Mouse (Mus musculus): ENCODE results near the gene Col11a2. TPM values are rescaled to one million over a fixed set of nuclear protein-coding genes. Genes with fewer than 3 reads are reported as not detected.

Gene Col11a2
- polyA plus RNA-seq, 1 experiment from 2014 or later = 7.8 TPM

DNA sequence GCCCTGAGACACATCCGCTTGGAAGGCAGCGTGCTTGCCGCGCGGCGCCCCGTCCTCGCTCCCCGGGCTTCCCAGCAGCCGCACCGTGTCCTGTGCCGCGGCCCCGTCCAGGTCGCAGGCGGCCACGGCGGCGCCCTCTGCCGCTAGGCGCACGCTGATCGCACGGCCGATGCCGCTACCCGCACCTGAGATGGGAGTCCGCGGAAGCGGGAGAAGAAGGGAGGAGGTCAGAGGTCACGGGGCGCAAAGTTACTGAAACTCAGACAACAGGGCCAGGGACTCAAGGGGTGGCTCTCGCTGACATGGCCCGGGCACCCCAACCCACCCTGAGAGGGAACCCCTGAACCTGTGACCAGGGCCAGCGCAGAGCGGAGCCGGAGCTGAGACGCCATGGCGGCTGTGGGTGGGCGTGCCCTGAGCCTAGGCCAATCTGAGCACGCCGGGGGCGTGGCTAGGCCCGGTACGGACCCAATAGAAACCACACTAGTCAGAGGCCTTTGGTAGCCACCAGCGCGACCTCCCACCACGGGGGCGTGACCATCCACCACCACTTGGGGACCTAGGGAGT is 11.5 kb upstream of the Col11a2 start, which contains the start of gene H2-Ke6:
Gene H2-Ke6 (minus strand): TSS at position 405 of the 568 bp plus-strand sequence.
- no peaks in the 10 kb centered on the region for H3K9me3 ChIP-seq (replicated peaks)
- H3K4me1 ChIP-seq = peaks cover 66% of the 10 kb centered on the region
- H3K4me2 ChIP-seq (replicated peaks) = peak within 1 kb of the TSS; percentile 89
- H3K36me3 ChIP-seq = peaks cover 22% of the 10 kb centered on the region
- peak within 1 kb of the TSS; percentile 83 for H3K9ac ChIP-seq
- H3K27ac ChIP-seq = peak within 1 kb of the TSS; percentile 97
- no peaks in the 10 kb centered on the region for H3K27me3 ChIP-seq
- peak within 1 kb of the TSS; percentile 77 for H3K4me3 ChIP-seq
- ATAC-seq (ENCODE audit: low FRiP score) = peak; percentile 69
- under 1% methylated on average over 44 of the region's 49 CpGs for WGBS

DNA sequence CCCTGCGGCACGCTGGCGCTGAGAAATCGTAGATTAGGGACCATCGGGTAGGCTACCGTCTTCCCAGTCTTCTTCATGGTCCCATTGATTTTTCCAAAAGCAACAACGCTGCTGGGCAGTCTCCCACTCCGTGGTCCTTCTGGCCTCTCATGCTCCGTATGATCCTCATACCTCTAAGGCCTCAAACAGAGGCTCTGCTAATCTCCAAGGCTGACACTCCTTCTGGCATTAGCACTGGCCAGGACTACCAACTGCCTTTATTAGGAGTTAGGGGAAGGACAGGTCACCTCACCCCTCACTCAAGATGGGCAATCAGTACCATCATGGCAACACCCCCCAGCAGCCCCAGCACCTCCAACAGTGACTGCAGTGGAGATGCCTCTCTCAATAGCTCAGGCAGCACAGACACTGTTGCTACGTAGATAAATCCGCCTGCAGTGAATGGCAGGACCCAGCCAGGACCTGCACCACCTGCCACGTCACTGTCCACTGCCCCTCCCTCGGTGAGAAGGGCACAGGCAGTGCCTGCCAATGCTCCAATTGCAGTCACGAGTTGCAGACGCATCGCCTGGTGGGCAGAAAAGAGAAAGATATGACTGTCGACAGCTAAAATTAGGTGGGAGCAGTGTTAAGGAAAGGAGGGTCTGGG is 10.6 kb upstream of the Col11a2 start:
- Histone ChIP-seq H3K9me3 (replicated peaks) (no peaks in the 10 kb centered on the region), H3K27ac (peak overlapping the region; percentile 97), H3K4me3 (peak overlapping the region; percentile 77), H3K27me3 (no peaks in the 10 kb centered on the region), H3K4me1 (peaks cover 71% of the 10 kb centered on the region), H3K9ac (peak overlapping the region; percentile 98; the same call in 1 of the 2 replicates), H3K36me3 (peaks cover 17% of the 10 kb centered on the region), H3K4me2 (replicated peaks) (peak overlapping the region; percentile 89)
- WGBS = 52% methylated on average over 17 of the region's 17 CpGs
- no peak for ATAC-seq (ENCODE audit: low FRiP score)

DNA sequence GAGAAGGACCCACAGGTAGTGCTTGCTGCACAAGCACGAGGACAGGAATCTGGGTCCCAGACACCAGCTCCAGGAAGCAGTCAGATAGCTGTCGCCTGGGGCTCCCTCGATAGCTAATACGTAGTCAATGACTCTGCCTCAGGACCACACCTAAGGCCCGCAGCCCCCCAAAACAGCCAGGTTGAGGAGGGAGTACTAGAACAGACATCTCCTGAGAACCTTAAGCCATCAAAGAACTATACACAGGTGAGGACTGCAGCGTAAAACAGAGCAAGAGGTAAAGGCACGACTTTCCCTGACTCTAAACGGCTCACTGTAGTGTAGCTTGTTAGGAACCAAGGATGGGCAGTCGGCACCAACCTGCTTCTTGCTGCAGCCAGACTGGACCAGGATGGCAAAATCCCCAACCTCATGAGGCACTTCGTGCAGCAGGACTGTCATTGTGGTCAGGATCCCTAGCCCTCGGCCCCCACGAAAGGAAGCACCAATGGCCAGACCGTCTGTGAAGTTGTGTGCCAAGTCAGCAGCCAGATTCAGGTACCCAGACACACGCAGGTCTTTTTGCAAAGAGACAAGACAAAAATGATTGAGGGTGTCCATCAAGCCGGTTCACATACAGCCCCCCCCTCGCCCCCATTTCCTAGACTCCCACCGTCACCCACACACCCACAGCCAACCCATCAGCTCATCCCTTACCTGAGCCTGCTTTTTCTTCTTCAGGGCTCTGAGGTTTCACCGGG is 9.9 kb upstream of the Col11a2 start:
- H3K27me3 ChIP-seq = no peaks in the 10 kb centered on the region
- WGBS = 91% methylated on average over 18 of the region's 18 CpGs
- peaks cover 69% of the 10 kb centered on the region for H3K4me1 ChIP-seq
- peak overlapping the region; percentile 95 for H3K4me3 ChIP-seq
- H3K9me3 ChIP-seq (replicated peaks) = no peaks in the 10 kb centered on the region
- H3K36me3 ChIP-seq = peaks cover 22% of the 10 kb centered on the region
- ATAC-seq (ENCODE audit: low FRiP score) = no peak
- no peak overlapping the region for H3K27ac ChIP-seq
- H3K4me2 ChIP-seq (replicated peaks) = peak overlapping the region; percentile 89
- peak overlapping the region; percentile 98 for H3K9ac ChIP-seq

- Histone ChIP-seq H3K4me2 (replicated peaks) (peak overlapping the region; percentile 83), H3K9me3 (replicated peaks) (no peaks in the 10 kb centered on the region), H3K4me1 (peaks cover 69% of the 10 kb centered on the region), H3K36me3 (peaks cover 26% of the 10 kb centered on the region), H3K27ac (no peak overlapping the region), H3K4me3 (peak overlapping the region; percentile 95), H3K9ac (peak overlapping the region; percentile 98), H3K27me3 (no peaks in the 10 kb centered on the region)
- no peak for ATAC-seq (ENCODE audit: low FRiP score)
- WGBS = 76% methylated on average over 21 of the region's 21 CpGs
Observed at GRCm38 (mm10) chr17:34029890-34030595, 9.2 kb upstream of the Col11a2 start.

DNA sequence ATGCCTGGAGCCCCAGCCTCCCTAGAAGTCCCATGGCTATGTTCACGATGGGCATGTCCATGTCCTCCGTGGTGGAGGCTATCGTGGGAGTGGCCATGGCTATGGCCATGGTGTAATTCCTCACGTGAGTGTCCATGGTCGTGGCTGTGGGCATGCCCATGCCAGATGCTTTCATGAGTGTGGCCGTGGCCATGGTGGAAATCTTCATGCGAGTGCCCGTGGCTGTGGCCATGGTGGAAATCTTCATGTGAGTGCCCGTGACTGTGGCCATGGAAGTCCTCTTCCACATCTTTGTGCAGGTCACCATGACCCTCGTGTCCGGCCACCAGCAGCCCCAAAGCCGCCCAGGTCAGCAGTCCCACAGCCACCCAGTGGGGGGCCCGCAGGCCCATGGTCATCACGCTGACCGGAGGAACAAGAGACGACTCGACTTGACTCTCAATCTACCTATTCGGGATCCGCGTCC is 8.3 kb upstream of the Col11a2 start:
- no peak for ATAC-seq (ENCODE audit: low FRiP score)

DNA sequence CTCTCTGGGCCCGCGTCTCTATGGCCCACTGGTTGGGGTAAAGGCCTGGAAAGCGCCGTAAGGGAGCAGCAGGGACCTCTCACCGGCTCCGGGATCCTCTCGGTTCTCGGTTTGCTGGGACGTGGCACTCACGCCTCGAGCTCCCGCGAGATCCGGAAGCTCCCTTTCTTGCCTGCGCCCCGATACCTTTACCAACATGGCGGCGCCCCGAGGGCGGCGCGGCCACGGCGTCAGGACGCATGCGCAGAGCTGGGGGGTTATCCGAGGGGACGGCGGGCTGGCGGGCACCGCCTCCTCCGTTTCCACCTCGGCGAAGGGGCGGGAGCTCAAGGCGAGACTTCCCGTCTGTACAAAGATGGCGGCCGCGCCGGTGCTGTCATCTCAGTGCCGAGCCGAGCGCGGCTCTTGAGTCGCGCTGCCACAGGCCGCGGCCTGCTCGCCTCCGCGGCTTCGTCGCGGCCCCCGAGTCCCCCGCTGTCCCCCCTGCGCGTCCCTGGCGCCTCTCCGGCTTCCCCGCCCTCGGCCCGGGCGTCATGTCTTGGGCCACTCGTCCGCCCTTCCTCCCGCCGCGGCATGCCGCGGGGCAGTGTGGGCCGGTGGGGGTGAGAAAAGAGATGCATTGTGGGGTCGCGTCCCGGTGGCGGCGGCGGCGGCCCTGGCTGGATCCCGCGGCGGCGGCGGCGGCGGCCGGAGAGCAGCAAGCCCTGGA is 7.6 kb upstream of the Col11a2 start, which contains the start of the genes Slc39a7 and Rxrb:
Gene Slc39a7 (minus strand): TSS at position 218 of the 709 bp plus-strand sequence.
Gene Rxrb (plus strand): TSS at position 348 of the 709 bp plus-strand sequence.
- Histone ChIP-seq H3K4me1 (peaks cover 54% of the 10 kb centered on the region), H3K9ac (peak within 1 kb of the TSS; percentile 98), H3K36me3 (peaks cover 41% of the 10 kb centered on the region), H3K4me3 (peak within 1 kb of the TSS; percentile 95), H3K9me3 (replicated peaks) (no peaks in the 10 kb centered on the region), H3K4me2 (replicated peaks) (peak within 1 kb of the TSS; percentile 83), H3K27me3 (no peaks in the 10 kb centered on the region), H3K27ac (peak within 1 kb of the TSS; percentile 98)
- ATAC-seq (ENCODE audit: low FRiP score) = peak; percentile 81
- under 1% methylated on average over 78 of the region's 88 CpGs for WGBS

More for the DNA sequence above, 8.3 kb upstream of the Col11a2 start:
- Histone ChIP-seq H3K27ac (peak overlapping the region; percentile 98), H3K9ac (peak overlapping the region; percentile 98), H3K27me3 (no peaks in the 10 kb centered on the region), H3K36me3 (peaks cover 34% of the 10 kb centered on the region), H3K4me3 (peak overlapping the region; percentile 95), H3K9me3 (replicated peaks) (no peaks in the 10 kb centered on the region), H3K4me2 (replicated peaks) (peak overlapping the region; percentile 83), H3K4me1 (peaks cover 61% of the 10 kb centered on the region)
- 6% methylated on average over 20 of the region's 20 CpGs for WGBS

DNA sequence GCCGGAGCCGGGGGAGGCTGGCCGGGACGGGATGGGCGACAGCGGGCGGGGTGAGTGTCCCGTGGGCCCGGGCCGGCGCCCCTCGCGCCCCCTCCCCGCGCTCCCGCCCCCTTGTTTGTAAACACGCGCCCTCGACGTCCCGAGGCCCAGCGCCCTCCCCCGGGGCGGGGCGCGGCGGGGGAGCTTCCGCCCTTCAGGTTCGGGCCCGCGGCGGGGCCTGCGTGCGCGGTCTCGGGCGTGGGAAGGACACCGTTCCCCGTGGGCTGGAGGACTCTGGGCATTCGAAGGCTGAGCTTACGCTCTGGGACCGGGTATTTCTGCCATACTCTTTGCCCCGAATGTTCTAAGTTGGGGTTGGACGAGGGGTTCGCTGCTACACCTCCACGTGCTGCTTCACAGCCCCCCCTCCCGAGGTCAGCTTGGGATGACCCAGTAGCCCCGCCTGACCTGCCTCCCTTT is 7.0 kb upstream of the Col11a2 start:
- Histone ChIP-seq H3K9ac (peak overlapping the region; percentile 98), H3K9me3 (replicated peaks) (no peaks in the 10 kb centered on the region), H3K27me3 (0 out of 2 replicates have a peak, but pooled peaks cover under 1% of the 10 kb centered on the region), H3K4me3 (peak overlapping the region; percentile 95), H3K27ac (peak overlapping the region; percentile 98), H3K4me1 (peaks cover 48% of the 10 kb centered on the region), H3K36me3 (peaks cover 47% of the 10 kb centered on the region), H3K4me2 (replicated peaks) (peak overlapping the region; percentile 83)
- 1% methylated on average over 32 of the region's 48 CpGs for WGBS
- peak; percentile 5; the same call in 1 of the 2 replicates for ATAC-seq (ENCODE audit: low FRiP score)

GRCm38 (mm10) chr17:34032806-34033205 is 6.4 kb upstream of the Col11a2 start:
- 0 out of 2 replicates have a peak, but pooled peaks cover 6% of the 10 kb centered on the region for H3K27me3 ChIP-seq
- peaks cover 53% of the 10 kb centered on the region for H3K36me3 ChIP-seq
- ATAC-seq (ENCODE audit: low FRiP score) = no peak
- H3K27ac ChIP-seq = no peak overlapping the region
- peak overlapping the region; percentile 95 for H3K4me3 ChIP-seq
- no peaks in the 10 kb centered on the region for H3K9me3 ChIP-seq (replicated peaks)
- H3K9ac ChIP-seq = peak overlapping the region; percentile 98
- peak overlapping the region; percentile 83 for H3K4me2 ChIP-seq (replicated peaks)
- H3K4me1 ChIP-seq = peaks cover 49% of the 10 kb centered on the region
- 63% methylated on average over 9 of the region's 9 CpGs for WGBS

DNA sequence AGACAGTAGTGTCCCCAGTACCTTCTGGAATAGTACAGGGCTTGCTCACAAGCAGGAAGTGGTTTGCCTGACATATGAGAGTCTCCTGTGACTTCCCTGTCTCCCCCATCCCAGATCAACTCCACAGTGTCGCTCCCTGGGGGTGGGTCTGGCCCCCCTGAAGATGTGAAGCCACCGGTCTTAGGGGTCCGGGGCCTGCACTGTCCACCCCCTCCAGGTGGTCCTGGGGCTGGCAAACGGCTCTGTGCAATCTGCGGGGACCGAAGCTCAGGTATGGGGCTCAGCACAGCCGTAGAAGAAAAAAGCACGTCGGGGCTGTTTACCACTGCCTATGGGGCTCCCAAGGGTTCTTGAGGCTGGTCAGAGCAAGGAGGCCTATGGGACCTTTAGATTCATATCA is 5.8 kb upstream of the Col11a2 start:
- 0 out of 2 replicates have a peak, but pooled peaks cover 9% of the 10 kb centered on the region for H3K27me3 ChIP-seq
- H3K4me2 ChIP-seq (replicated peaks) = peak overlapping the region; percentile 83
- H3K4me3 ChIP-seq = 0 out of 2 replicates have a peak overlapping the region, but pooled peaks have one; percentile 95
- peaks cover 56% of the 10 kb centered on the region for H3K36me3 ChIP-seq
- WGBS = 91% methylated on average over 9 of the region's 9 CpGs
- no peaks in the 10 kb centered on the region for H3K9me3 ChIP-seq (replicated peaks)
- ATAC-seq (ENCODE audit: low FRiP score) = no peak
- H3K9ac ChIP-seq = peak overlapping the region; percentile 98; the same call in 1 of the 2 replicates
- peak overlapping the region; percentile 12; the same call in 1 of the 2 replicates for H3K27ac ChIP-seq
- peaks cover 50% of the 10 kb centered on the region for H3K4me1 ChIP-seq

DNA sequence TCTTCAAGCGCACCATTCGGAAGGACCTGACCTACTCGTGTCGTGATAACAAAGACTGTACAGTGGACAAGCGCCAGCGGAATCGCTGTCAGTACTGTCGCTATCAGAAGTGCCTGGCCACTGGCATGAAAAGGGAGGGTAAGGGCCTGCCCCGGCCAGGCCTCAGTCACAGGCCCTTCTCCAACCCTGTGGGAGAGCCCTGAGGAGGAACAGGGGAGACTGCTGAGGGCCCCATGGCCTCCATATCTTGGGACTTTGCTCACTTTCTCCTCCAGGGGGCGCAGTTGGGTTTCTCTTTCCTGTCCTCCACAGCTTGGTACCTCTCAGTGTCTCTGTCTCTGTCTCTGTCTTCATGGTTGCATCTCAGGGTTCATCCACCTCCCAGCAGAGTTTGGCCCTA is 5.2 kb upstream of the Col11a2 start:
- WGBS = 76% methylated on average over 10 of the region's 10 CpGs
- no peak overlapping the region; the same call in 1 of the 2 replicates for H3K9ac ChIP-seq
- peaks cover 50% of the 10 kb centered on the region for H3K4me1 ChIP-seq
- no peak overlapping the region for H3K27ac ChIP-seq
- no peaks in the 10 kb centered on the region for H3K9me3 ChIP-seq (replicated peaks)
- H3K4me3 ChIP-seq = 0 out of 2 replicates have a peak overlapping the region, but pooled peaks have one; percentile 4
- H3K27me3 ChIP-seq = 0 out of 2 replicates have a peak, but pooled peaks cover 9% of the 10 kb centered on the region
- no peak overlapping the region for H3K4me2 ChIP-seq (replicated peaks)
- ATAC-seq (ENCODE audit: low FRiP score) = no peak
- peaks cover 49% of the 10 kb centered on the region for H3K36me3 ChIP-seq

GRCm38 (mm10) chr17:34035517-34035916 is 3.7 kb upstream of the Col11a2 start:
- peaks cover 39% of the 10 kb centered on the region for H3K36me3 ChIP-seq
- no peak for ATAC-seq (ENCODE audit: low FRiP score)
- H3K9me3 ChIP-seq (replicated peaks) = no peaks in the 10 kb centered on the region
- WGBS = 90% methylated on average over 9 of the region's 9 CpGs
- peaks cover 16% of the 10 kb centered on the region; the same call in 1 of the 2 replicates for H3K27me3 ChIP-seq
- peaks cover 51% of the 10 kb centered on the region for H3K4me1 ChIP-seq
- no peak overlapping the region for H3K9ac ChIP-seq
- H3K27ac ChIP-seq = no peak overlapping the region
- no peak overlapping the region for H3K4me3 ChIP-seq
- H3K4me2 ChIP-seq (replicated peaks) = no peak overlapping the region

Measured in hindbrain, embryonic 12.5 days (tissue).